Mouse (Mus musculus): ENCODE results near the gene Otop2. TPM values are rescaled to one million over a fixed set of nuclear protein-coding genes. Genes with fewer than 3 reads are reported as not detected.

The Otop2 gene
- polyA plus RNA-seq, 2 experiments, result not detected

GRCm38 (mm10) chr11:115290919-115291318 is 16.0 kb upstream of the Otop2 start:
- 74% methylated on average over 6 of the region's 6 CpGs for WGBS (ENCODE audit: insufficient replicate concordance)
- no peak overlapping the region for H3K9ac ChIP-seq (replicated peaks)
- H3K4me3 ChIP-seq (ENCODE audit: insufficient read depth in 1 of 2, low read depth in 2 of 2, low read length in 2 of 2), result no peak overlapping the region
- H3K27me3 ChIP-seq (ENCODE audit: control insufficient read depth, insufficient read depth, low read length), result no peaks in the 10 kb centered on the region
- peaks cover 0 to 5% of the 10 kb centered on the region in 2 experiments; a peak in 2 of 4 replicates for H3K4me1 ChIP-seq (replicated peaks; ENCODE audit: control insufficient read depth in 2 of 2, insufficient read depth in 2 of 2, low read length in 1 of 2)
- no peaks in the 10 kb centered on the region for H3K36me3 ChIP-seq (replicated peaks; ENCODE audit: control insufficient read depth, insufficient read depth, low read depth)
- H3K9me3 ChIP-seq (ENCODE audit: control insufficient read depth, low read length), result no peaks in the 10 kb centered on the region
- DNase-seq (ENCODE audit: low read depth in 3 of 3, low spot score in 3 of 3), result no peak
- H3K27ac ChIP-seq, result no peak overlapping the region
- no peak for ATAC-seq (ENCODE audit: insufficient read depth)
- no peak overlapping the region for H3K4me2 ChIP-seq (ENCODE audit: low read depth)
- no peak for TF ChIP-seq CTCF (IDR thresholded peaks at IDR 0.05; ENCODE audit: low read depth)
- no peak for TF ChIP-seq EP300 (IDR thresholded peaks at IDR 0.05; ENCODE audit: low read depth)

DNA sequence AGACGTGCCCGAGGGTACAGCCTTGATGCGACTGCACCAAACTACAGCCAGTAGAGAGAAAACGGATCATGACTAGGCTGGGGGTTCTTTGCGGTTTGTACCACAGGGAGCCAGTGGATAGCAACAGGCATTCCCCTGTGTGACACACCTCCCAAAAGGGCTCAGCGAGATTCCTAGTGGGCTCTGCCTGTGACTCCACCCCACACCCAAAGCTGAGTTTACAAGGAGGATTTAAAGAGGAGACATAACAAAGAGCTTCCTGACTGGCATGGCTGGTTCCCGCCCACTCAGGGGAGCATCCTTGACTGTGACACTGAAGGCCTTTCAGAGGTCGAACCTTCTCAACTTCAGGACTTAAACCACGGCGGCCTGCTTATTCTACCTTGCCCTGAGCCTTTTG is 15.5 kb upstream of the Otop2 start:
- no peak overlapping the region for H3K4me2 ChIP-seq (ENCODE audit: low read depth)
- WGBS (ENCODE audit: insufficient replicate concordance), result 64% methylated on average over 10 of the region's 10 CpGs
- H3K36me3 ChIP-seq (replicated peaks; ENCODE audit: control insufficient read depth, insufficient read depth, low read depth), result no peaks in the 10 kb centered on the region
- no peak overlapping the region for H3K27ac ChIP-seq
- peaks cover under 1% of the 10 kb centered on the region; the same call in 1 of the 2 replicates for H3K27me3 ChIP-seq (ENCODE audit: control insufficient read depth, insufficient read depth, low read length)
- no peak for ATAC-seq (ENCODE audit: insufficient read depth)
- H3K4me1 ChIP-seq (replicated peaks; ENCODE audit: control insufficient read depth in 2 of 2, insufficient read depth in 2 of 2, low read length in 1 of 2), result peaks cover 0 to 5% of the 10 kb centered on the region in 2 experiments; a peak in 2 of 4 replicates
- no peak overlapping the region for H3K9ac ChIP-seq (replicated peaks)
- no peak for DNase-seq (ENCODE audit: low read depth in 3 of 3, low spot score in 3 of 3)
- H3K9me3 ChIP-seq (ENCODE audit: control insufficient read depth, low read length), result no peaks in the 10 kb centered on the region
- TF ChIP-seq CTCF (IDR thresholded peaks at IDR 0.05; ENCODE audit: low read depth), result no peak
- no peak for TF ChIP-seq EP300 (IDR thresholded peaks at IDR 0.05; ENCODE audit: low read depth)
- no peak overlapping the region for H3K4me3 ChIP-seq (ENCODE audit: insufficient read depth in 1 of 2, low read depth in 2 of 2, low read length in 2 of 2)

DNA sequence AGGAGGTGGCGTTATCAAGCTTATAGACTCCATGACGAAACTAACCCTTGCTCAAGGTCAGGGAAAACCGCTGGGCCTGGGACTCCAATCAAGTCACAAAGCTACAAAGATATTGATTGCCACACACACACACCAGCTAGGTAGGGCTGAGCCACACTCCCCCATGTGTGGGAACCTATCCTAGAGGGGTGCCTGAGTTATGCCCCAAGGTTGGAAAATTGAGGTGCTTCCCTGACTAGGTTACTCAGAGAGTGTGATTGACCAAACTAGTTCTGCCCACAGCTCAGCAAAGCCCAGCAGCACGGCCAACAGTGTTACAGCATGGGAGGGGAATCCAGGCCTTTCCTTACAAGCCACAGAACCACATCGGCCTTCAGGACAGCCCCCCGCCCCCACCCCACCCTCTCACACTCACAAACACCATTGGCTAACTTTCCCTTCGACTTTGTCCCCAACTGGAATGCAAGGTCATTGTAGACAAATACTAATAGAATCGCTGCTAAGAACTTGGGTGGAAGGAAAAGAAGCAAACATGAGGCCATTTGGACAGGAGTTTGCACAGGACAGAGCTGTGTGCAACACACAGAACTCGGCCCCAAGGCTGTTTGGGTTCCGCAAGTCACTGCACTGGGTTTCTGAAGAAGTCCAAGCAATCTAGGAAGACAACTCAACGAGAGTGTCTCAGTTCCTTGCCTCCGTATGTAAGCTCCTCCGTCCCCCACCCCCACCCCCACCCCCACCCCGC is 14.2 kb upstream of the Otop2 start:
- Histone ChIP-seq H3K27me3 (ENCODE audit: control insufficient read depth, insufficient read depth, low read length) (peaks cover 12% of the 10 kb centered on the region), H3K4me3 (ENCODE audit: insufficient read depth in 1 of 2, low read depth in 2 of 2, low read length in 2 of 2) (no peak overlapping the region), H3K4me1 (replicated peaks; ENCODE audit: control insufficient read depth in 2 of 2, insufficient read depth in 2 of 2, low read length in 1 of 2) (peaks cover 0 to 5% of the 10 kb centered on the region in 2 experiments; a peak in 2 of 4 replicates), H3K9me3 (ENCODE audit: control insufficient read depth, low read length) (no peaks in the 10 kb centered on the region), H3K27ac (peak overlapping the region; percentile 48), H3K9ac (replicated peaks) (no peak overlapping the region), H3K4me2 (ENCODE audit: low read depth) (peak overlapping the region; percentile 38), H3K36me3 (replicated peaks; ENCODE audit: control insufficient read depth, insufficient read depth, low read depth) (no peaks in the 10 kb centered on the region)
- WGBS (ENCODE audit: insufficient replicate concordance), result 45% methylated on average over 14 of the region's 14 CpGs
- TF ChIP-seq EP300 (IDR thresholded peaks at IDR 0.05; ENCODE audit: low read depth), result no peak
- TF ChIP-seq CTCF (IDR thresholded peaks at IDR 0.05; ENCODE audit: low read depth), result no peak
- DNase-seq (ENCODE audit: low read depth in 3 of 3, low spot score in 3 of 3) (no peak), ATAC-seq (ENCODE audit: insufficient read depth) (peak; percentile 45; the same call in 1 of the 2 replicates)

GRCm38 (mm10) chr11:115295939-115296338 is 11.0 kb upstream of the Otop2 start:
- 0 out of 4 replicates have a peak, but pooled peaks cover 0 to 2% of the 10 kb centered on the region in 2 experiments for H3K4me1 ChIP-seq (replicated peaks; ENCODE audit: control insufficient read depth in 2 of 2, insufficient read depth in 2 of 2, low read length in 1 of 2)
- H3K36me3 ChIP-seq (replicated peaks; ENCODE audit: control insufficient read depth, insufficient read depth, low read depth), result no peaks in the 10 kb centered on the region
- 69% methylated on average over 11 of the region's 11 CpGs for WGBS (ENCODE audit: insufficient replicate concordance)
- H3K4me2 ChIP-seq (ENCODE audit: low read depth), result peak overlapping the region; percentile 45
- peak overlapping the region in 1 of 2 experiments; percentile 55; a peak in 1 of 4 replicates for H3K4me3 ChIP-seq (ENCODE audit: insufficient read depth in 1 of 2, low read depth in 2 of 2, low read length in 2 of 2)
- H3K9me3 ChIP-seq (ENCODE audit: control insufficient read depth, low read length), result no peaks in the 10 kb centered on the region
- no peak overlapping the region for H3K9ac ChIP-seq (replicated peaks)
- no peak for ATAC-seq (ENCODE audit: insufficient read depth)
- no peak overlapping the region for H3K27ac ChIP-seq
- peaks cover 16% of the 10 kb centered on the region for H3K27me3 ChIP-seq (ENCODE audit: control insufficient read depth, insufficient read depth, low read length)
- no peak for DNase-seq (ENCODE audit: low read depth in 3 of 3, low spot score in 3 of 3)
- TF ChIP-seq EP300 (IDR thresholded peaks at IDR 0.05; ENCODE audit: low read depth), result no peak
- no peak for TF ChIP-seq CTCF (IDR thresholded peaks at IDR 0.05; ENCODE audit: low read depth)

DNA sequence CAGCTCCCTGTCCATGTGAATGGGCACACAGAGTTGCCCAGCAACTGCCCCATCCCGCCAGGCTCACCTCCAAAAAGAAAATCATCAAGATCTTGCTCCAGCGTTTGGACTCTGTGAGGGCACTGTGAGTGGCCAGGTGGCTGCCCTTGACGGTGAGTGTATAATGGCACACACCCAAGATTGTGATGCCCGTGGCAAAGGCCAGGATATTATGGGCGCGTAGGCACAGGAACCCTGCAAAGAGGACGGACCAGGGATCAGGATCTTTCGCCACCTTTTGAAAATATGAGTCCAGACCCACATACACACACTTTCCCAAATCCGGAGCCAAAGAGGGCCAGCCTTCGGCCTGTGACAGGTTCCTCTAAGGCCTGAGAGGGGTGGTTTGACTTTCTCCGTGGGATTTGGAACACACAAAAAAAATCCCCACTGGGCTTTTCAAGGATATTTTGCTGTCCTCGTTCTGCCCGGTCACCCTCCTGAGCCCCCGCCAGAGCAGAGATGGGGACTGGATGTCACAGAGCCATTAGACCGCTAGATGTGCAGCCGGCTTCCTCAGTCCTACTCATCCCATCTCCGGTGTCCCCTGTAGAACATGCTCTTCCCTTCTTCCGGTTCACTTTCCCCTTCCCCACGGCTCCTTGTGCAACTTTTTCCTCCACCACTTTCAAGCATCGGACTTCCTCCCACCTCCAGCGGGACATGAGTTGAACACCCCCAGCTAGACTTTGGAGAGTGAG is 10.3 kb upstream of the Otop2 start:
- ATAC-seq (ENCODE audit: insufficient read depth), result no peak
- Histone ChIP-seq H3K27ac (no peak overlapping the region), H3K27me3 (ENCODE audit: control insufficient read depth, insufficient read depth, low read length) (peaks cover 16% of the 10 kb centered on the region)

More for the DNA sequence above, 10.3 kb upstream of the Otop2 start:
- Histone ChIP-seq H3K9me3 (ENCODE audit: control insufficient read depth, low read length) (no peaks in the 10 kb centered on the region), H3K36me3 (replicated peaks; ENCODE audit: control insufficient read depth, insufficient read depth, low read depth) (no peaks in the 10 kb centered on the region), H3K9ac (replicated peaks) (no peak overlapping the region), H3K4me1 (replicated peaks; ENCODE audit: control insufficient read depth in 2 of 2, insufficient read depth in 2 of 2, low read length in 1 of 2) (0 out of 4 replicates have a peak, but pooled peaks cover 0 to 2% of the 10 kb centered on the region in 2 experiments), H3K4me2 (ENCODE audit: low read depth) (peak overlapping the region; percentile 45), H3K4me3 (ENCODE audit: insufficient read depth in 1 of 2, low read depth in 2 of 2, low read length in 2 of 2) (peak overlapping the region; percentile 48 to 55)
- no peak for DNase-seq (ENCODE audit: low read depth in 3 of 3, low spot score in 3 of 3)
- 44% methylated on average over 21 of the region's 21 CpGs for WGBS (ENCODE audit: insufficient replicate concordance)
- TF ChIP-seq CTCF (IDR thresholded peaks at IDR 0.05; ENCODE audit: low read depth) (no peak), EP300 (IDR thresholded peaks at IDR 0.05; ENCODE audit: low read depth) (no peak)
